Mouse (Mus musculus): ENCODE measurements around the gene Arel1.

Arel1 gene

GRCm38 (mm10) chr12:84970428-84971096, at the start of gene Arel1, which contains the start of gene Fcf1:
Arel1 (minus strand) TSS chr12:84970900.
Fcf1 (plus strand) TSS chr12:84970897.
- peak; percentile 87 to 91 for DNase-seq (ENCODE audit: low spot score in 2 of 2)

GRCm38 (mm10) chr12:85012185-85012584, 41.5 kb upstream of the Arel1 start:
- DNase-seq (ENCODE audit: low spot score in 2 of 2): no peak

- DNase-seq (ENCODE audit: low spot score in 2 of 2): no peak
Measured at GRCm38 (mm10) chr12:85010541-85010940, 39.8 kb upstream of the Arel1 start.

- no peak for DNase-seq (ENCODE audit: low spot score in 2 of 2)
Measured at GRCm38 (mm10) chr12:85009776-85010175, 39.1 kb upstream of the Arel1 start.

GRCm38 (mm10) chr12:85007021-85007420, 36.3 kb upstream of the Arel1 start:
- no peak for DNase-seq (ENCODE audit: low spot score in 2 of 2)

GRCm38 (mm10) chr12:85006206-85006605, 35.5 kb upstream of the Arel1 start:
- no peak for DNase-seq (ENCODE audit: low spot score in 2 of 2)

GRCm38 (mm10) chr12:84999053-84999452, 28.4 kb upstream of the Arel1 start:
- DNase-seq (ENCODE audit: low spot score in 2 of 2): no peak

- DNase-seq (ENCODE audit: low spot score in 2 of 2): peak; percentile 38 to 46
Measured at GRCm38 (mm10) chr12:84996501-84997398, 26.1 kb upstream of the Arel1 start.

- peak; percentile 96 to 97 for DNase-seq (ENCODE audit: low spot score in 2 of 2)
Measured at GRCm38 (mm10) chr12:84996083-84996496, 25.4 kb upstream of the Arel1 start, which contains the start of gene Ylpm1. Ylpm1 (plus strand) TSS chr12:84996321.

GRCm38 (mm10) chr12:84995112-84995761, 24.5 kb upstream of the Arel1 start:
- DNase-seq (ENCODE audit: low spot score in 2 of 2): no peak

- DNase-seq (ENCODE audit: low spot score in 2 of 2): no peak
Measured at GRCm38 (mm10) chr12:84989456-84989855, 18.8 kb upstream of the Arel1 start.

- no peak for DNase-seq (ENCODE audit: low spot score in 2 of 2)
Measured at GRCm38 (mm10) chr12:84979264-84979862, 8.7 kb upstream of the Arel1 start.

- peak; percentile 17 to 18 for DNase-seq (ENCODE audit: low spot score in 2 of 2)
Measured at GRCm38 (mm10) chr12:84969656-84970427, 858 bp downstream of the Arel1 start.

- DNase-seq (ENCODE audit: low spot score in 2 of 2): peak; percentile 6 to 45
Measured at GRCm38 (mm10) chr12:84968831-84969655, 1.7 kb downstream of the Arel1 start.

GRCm38 (mm10) chr12:84962606-84963005, 8.1 kb downstream of the Arel1 start:
- peak; percentile 32 to 54 for DNase-seq (ENCODE audit: low spot score in 2 of 2)

GRCm38 (mm10) chr12:84958794-84959356, 11.8 kb downstream of the Arel1 start:
- DNase-seq (ENCODE audit: low spot score in 2 of 2): no peak

GRCm38 (mm10) chr12:84956317-84956716, 14.4 kb downstream of the Arel1 start:
- DNase-seq (ENCODE audit: low spot score in 2 of 2): no peak

- no peak for DNase-seq (ENCODE audit: low spot score in 2 of 2)
Measured at GRCm38 (mm10) chr12:84952351-84952750, 18.3 kb downstream of the Arel1 start.

GRCm38 (mm10) chr12:84951531-84951930, 19.2 kb downstream of the Arel1 start:
- no peak for DNase-seq (ENCODE audit: low spot score in 2 of 2)

- no peak for DNase-seq (ENCODE audit: low spot score in 2 of 2)
Measured at GRCm38 (mm10) chr12:84950763-84951162, 19.9 kb downstream of the Arel1 start.

Data from spleen, postnatal 36 days (tissue).